Mouse (Mus musculus) heart, postnatal 0 days (tissue): Measurements from ENCODE around the gene Zfp367.

Experiments used
- CTCF ChIP-seq: IDR thresholded peaks from 2 replicates; pipeline ENCODE4 v1.5.1; 2016; ENCODE audit warnings: antibody characterized with exemption, control low read depth, low read depth
- EP300 ChIP-seq: IDR thresholded peaks from 2 replicates; pipeline ENCODE4 v1.6.1; 2016; ENCODE audit warnings: antibody characterized with exemption, low read depth

- no peak for TF ChIP-seq EP300
- TF ChIP-seq CTCF = peak; percentile 37
These were observed 23.2 kb downstream of the Zfp367 start for GRCm38 (mm10) chr13:64129616-64130375.
